Mouse (Mus musculus): ENCODE data around the gene Hs6st3. TPM values are rescaled to one million over a fixed set of nuclear protein-coding genes. Genes with fewer than 3 reads are reported as not detected.

Hs6st3 gene
- polyA plus RNA-seq, 1 experiment, result 0.08 TPM

DNA sequence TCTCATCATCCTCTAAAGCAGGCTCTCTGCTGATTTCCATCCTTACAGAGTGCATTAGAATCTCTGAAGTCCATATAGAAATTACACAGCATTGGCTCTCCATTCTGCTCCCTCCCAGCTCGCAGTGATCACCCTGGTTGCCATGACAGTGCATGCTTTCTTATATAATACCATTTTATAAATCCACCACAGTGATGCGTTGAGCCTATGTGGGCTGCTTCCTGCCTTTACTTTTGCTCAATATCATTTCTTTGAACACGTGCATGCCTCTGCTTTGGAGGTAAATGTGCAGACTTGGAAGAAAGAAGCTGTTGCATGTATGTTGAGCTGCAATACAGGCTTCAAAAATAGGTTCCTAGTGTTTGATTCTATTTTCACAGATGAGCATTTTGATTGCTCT is 494.9 kb downstream of the Hs6st3 start:
- no peak for TF ChIP-seq CTCF (conservative IDR thresholded peaks at IDR 0.05; ENCODE audit: insufficient read depth, insufficient read length, low read depth, low read length)
- no peak for TF ChIP-seq POLR2A (IDR thresholded peaks at IDR 0.05; ENCODE audit: low read depth, low read length)
- 73% methylated on average over 3 of the region's 3 CpGs for WGBS
- Histone ChIP-seq H3K27ac (ENCODE audit: insufficient read depth, low read depth, low read length) (no peak overlapping the region), H3K36me3 (ENCODE audit: control insufficient read depth, insufficient read depth, low read length) (no peaks in the 10 kb centered on the region), H3K4me3 (ENCODE audit: insufficient read depth, low read depth, low read length) (no peak overlapping the region), H3K27me3 (replicated peaks; ENCODE audit: control insufficient read depth, insufficient read depth, low read length) (no peaks in the 10 kb centered on the region), H3K4me1 (ENCODE audit: control insufficient read depth, insufficient read depth, low read length) (no peaks in the 10 kb centered on the region)
- no peak for DNase-seq

DNA sequence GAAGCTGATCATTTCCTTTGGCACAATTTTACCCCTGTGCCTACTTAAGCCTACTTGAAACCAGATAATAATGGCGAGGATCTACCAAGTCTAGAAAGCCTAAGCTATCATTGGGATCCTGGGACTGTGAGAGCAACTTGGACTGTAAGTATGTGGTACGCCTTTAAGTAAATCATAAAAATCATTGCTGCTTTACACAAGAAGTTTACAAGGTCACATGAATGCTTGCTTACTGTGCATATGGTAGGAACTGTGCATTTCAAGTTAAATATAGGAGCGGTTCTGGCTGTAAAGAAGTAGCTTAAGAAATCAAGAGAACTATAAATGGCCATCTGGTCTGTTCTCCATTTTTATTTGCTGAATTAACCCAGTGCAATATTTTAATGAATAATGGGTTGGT is 495.5 kb downstream of the Hs6st3 start:
- WGBS, result 77% methylated on average over 3 of the region's 3 CpGs
- H3K4me3 ChIP-seq (ENCODE audit: insufficient read depth, low read depth, low read length), result no peak overlapping the region
- no peak for DNase-seq
- TF ChIP-seq CTCF (conservative IDR thresholded peaks at IDR 0.05; ENCODE audit: insufficient read depth, insufficient read length, low read depth, low read length) (no peak), POLR2A (IDR thresholded peaks at IDR 0.05; ENCODE audit: low read depth, low read length) (no peak)
- H3K4me1 ChIP-seq (ENCODE audit: control insufficient read depth, insufficient read depth, low read length), result no peaks in the 10 kb centered on the region
- H3K27ac ChIP-seq (ENCODE audit: insufficient read depth, low read depth, low read length), result no peak overlapping the region
- H3K36me3 ChIP-seq (ENCODE audit: control insufficient read depth, insufficient read depth, low read length), result no peaks in the 10 kb centered on the region
- no peaks in the 10 kb centered on the region for H3K27me3 ChIP-seq (replicated peaks; ENCODE audit: control insufficient read depth, insufficient read depth, low read length)

DNA sequence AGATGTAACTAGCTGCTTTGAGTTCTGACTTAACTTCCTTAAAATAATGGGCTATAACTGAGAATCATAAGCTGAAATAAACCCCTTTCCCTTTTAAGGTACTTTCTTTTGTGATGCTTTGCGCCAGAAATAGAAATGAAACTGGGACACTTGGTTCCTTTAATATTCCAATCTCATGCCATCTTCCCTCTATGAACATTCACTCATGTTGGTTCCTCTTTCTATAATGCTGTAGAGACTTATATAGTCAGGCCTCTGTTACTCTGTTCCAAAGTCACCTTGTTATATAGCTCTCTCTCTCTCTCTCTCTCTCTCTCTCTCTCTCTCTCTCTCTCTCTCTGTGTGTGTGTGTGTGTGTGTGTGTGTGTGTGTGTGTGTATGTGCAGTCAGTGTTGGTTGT is 504.7 kb downstream of the Hs6st3 start:
- H3K4me1 ChIP-seq (ENCODE audit: control insufficient read depth, insufficient read depth, low read length), result no peaks in the 10 kb centered on the region
- H3K27me3 ChIP-seq (replicated peaks; ENCODE audit: control insufficient read depth, insufficient read depth, low read length), result no peaks in the 10 kb centered on the region
- no peak for DNase-seq
- WGBS, result 97% methylated on average over 1 of the region's 1 CpGs
- no peak overlapping the region for H3K27ac ChIP-seq (ENCODE audit: insufficient read depth, low read depth, low read length)
- no peak overlapping the region for H3K4me3 ChIP-seq (ENCODE audit: insufficient read depth, low read depth, low read length)
- no peak for TF ChIP-seq CTCF (conservative IDR thresholded peaks at IDR 0.05; ENCODE audit: insufficient read depth, insufficient read length, low read depth, low read length)
- no peak for TF ChIP-seq POLR2A (IDR thresholded peaks at IDR 0.05; ENCODE audit: low read depth, low read length)
- no peaks in the 10 kb centered on the region for H3K36me3 ChIP-seq (ENCODE audit: control insufficient read depth, insufficient read depth, low read length)

DNA sequence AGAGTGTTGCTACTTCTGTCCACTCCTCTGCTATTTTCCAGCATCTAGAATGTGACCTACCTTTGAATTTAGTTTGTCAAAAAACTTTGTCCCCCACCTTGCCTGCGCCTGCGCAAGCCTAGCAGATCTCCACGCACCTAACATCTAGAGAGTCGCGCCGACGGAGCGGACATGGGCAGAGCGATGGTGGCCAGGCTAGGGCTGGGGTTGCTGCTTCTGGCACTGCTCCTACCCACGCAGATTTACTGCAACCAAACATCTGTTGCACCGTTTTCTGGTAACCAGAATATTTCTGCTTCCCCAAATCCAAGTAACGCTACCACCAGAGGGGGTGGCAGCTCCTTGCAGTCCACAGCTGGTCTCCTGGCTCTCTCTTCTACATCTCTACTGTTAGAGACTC is 505.7 kb downstream of the Hs6st3 start:
- WGBS, result 93% methylated on average over 12 of the region's 12 CpGs
- Histone ChIP-seq H3K36me3 (ENCODE audit: control insufficient read depth, insufficient read depth, low read length) (no peaks in the 10 kb centered on the region), H3K27me3 (replicated peaks; ENCODE audit: control insufficient read depth, insufficient read depth, low read length) (no peaks in the 10 kb centered on the region), H3K27ac (ENCODE audit: insufficient read depth, low read depth, low read length) (no peak overlapping the region), H3K4me1 (ENCODE audit: control insufficient read depth, insufficient read depth, low read length) (no peaks in the 10 kb centered on the region), H3K4me3 (ENCODE audit: insufficient read depth, low read depth, low read length) (no peak overlapping the region)
- DNase-seq, result no peak
- TF ChIP-seq POLR2A (IDR thresholded peaks at IDR 0.05; ENCODE audit: low read depth, low read length), result no peak
- no peak for TF ChIP-seq CTCF (conservative IDR thresholded peaks at IDR 0.05; ENCODE audit: insufficient read depth, insufficient read length, low read depth, low read length)

DNA sequence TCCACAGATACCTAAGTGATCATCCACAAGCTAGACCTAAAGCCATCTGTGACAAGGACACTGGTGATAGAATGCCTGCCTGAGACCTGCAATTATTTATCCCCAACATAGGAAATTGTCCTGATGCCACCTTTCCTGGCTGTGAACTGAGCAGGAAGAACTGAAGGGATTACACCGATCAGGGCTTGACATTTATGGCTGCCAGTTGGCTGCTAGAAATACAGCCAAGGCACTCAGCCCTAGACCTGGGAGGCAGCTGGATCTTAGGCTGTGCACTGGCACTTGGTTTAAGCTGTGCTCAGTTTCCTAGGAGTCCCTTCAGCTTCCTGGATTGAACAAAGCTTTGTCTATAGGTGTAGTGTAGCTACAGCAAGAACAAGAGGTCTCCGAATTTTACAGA is 518.8 kb downstream of the Hs6st3 start:
- Histone ChIP-seq H3K4me3 (ENCODE audit: insufficient read depth, low read depth, low read length) (no peak overlapping the region), H3K36me3 (ENCODE audit: control insufficient read depth, insufficient read depth, low read length) (no peaks in the 10 kb centered on the region), H3K4me1 (ENCODE audit: control insufficient read depth, insufficient read depth, low read length) (no peaks in the 10 kb centered on the region), H3K27ac (ENCODE audit: insufficient read depth, low read depth, low read length) (no peak overlapping the region), H3K27me3 (replicated peaks; ENCODE audit: control insufficient read depth, insufficient read depth, low read length) (no peaks in the 10 kb centered on the region)
- no peak for TF ChIP-seq POLR2A (IDR thresholded peaks at IDR 0.05; ENCODE audit: low read depth, low read length)
- TF ChIP-seq CTCF (conservative IDR thresholded peaks at IDR 0.05; ENCODE audit: insufficient read depth, insufficient read length, low read depth, low read length), result no peak
- DNase-seq, result no peak
- 50% methylated on average over 2 of the region's 2 CpGs for WGBS

DNA sequence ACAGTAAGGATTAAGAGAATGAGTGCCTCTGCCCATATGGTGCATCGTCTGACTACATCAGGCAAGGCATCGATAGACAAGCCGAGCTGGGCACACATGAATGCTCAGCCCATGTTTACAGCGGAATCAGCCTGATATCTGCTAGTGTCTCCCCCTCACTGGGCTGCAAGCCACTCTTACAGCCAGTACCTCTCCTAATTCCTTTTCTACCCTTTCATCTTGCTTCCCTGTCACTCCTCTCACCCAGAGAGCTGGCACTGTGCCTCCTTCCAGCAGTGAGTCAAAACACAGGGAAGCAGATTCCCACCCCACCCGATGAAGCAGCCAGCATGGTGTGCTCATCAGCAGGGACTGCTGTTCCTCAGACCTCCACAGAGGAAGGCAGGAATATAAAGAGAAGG is 527.6 kb downstream of the Hs6st3 start:
- DNase-seq, result no peak
- Histone ChIP-seq H3K4me1 (ENCODE audit: control insufficient read depth, insufficient read depth, low read length) (no peaks in the 10 kb centered on the region), H3K27me3 (replicated peaks; ENCODE audit: control insufficient read depth, insufficient read depth, low read length) (no peaks in the 10 kb centered on the region), H3K4me3 (ENCODE audit: insufficient read depth, low read depth, low read length) (no peak overlapping the region), H3K27ac (ENCODE audit: insufficient read depth, low read depth, low read length) (no peak overlapping the region), H3K36me3 (ENCODE audit: control insufficient read depth, insufficient read depth, low read length) (no peaks in the 10 kb centered on the region)
- 64% methylated on average over 5 of the region's 5 CpGs for WGBS
- TF ChIP-seq POLR2A (IDR thresholded peaks at IDR 0.05; ENCODE audit: low read depth, low read length), result no peak
- TF ChIP-seq CTCF (conservative IDR thresholded peaks at IDR 0.05; ENCODE audit: insufficient read depth, insufficient read length, low read depth, low read length), result no peak

DNA sequence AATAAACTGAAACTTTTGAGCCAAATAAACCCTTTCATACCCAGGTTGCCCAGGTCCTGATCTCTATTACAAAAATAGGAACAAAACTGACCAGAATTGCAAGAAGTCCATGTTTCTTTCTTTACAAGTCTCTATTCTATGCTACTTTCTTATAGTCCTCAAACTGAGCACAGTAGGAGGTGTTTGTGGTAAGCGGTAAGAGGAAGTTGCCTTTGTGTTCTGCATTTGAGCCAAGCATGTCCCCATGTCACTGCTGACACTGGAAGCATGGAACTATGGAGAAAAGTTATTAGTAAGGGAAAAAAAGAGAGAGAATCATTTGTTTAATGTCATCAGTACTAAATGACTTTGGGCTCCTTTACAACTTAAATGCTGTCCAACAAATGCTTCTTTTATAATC is 529.3 kb downstream of the Hs6st3 start:
- 88% methylated on average over 1 of the region's 1 CpGs for WGBS

More for the DNA sequence above, 529.3 kb downstream of the Hs6st3 start:
- Histone ChIP-seq H3K4me3 (ENCODE audit: insufficient read depth, low read depth, low read length) (no peak overlapping the region), H3K27ac (ENCODE audit: insufficient read depth, low read depth, low read length) (no peak overlapping the region), H3K27me3 (replicated peaks; ENCODE audit: control insufficient read depth, insufficient read depth, low read length) (no peaks in the 10 kb centered on the region), H3K4me1 (ENCODE audit: control insufficient read depth, insufficient read depth, low read length) (no peaks in the 10 kb centered on the region), H3K36me3 (ENCODE audit: control insufficient read depth, insufficient read depth, low read length) (no peaks in the 10 kb centered on the region)
- no peak for TF ChIP-seq CTCF (conservative IDR thresholded peaks at IDR 0.05; ENCODE audit: insufficient read depth, insufficient read length, low read depth, low read length)
- no peak for TF ChIP-seq POLR2A (IDR thresholded peaks at IDR 0.05; ENCODE audit: low read depth, low read length)
- DNase-seq, result no peak

Data from kidney, adult 2 months (tissue).